Mouse (Mus musculus) cerebellum, adult 2 months (tissue): ENCODE results near the gene Arid2.

Source experiments
- CTCF ChIP-seq: fragments of 200-500 bp; IDR thresholded peaks from 2 replicates; pipeline ENCODE4 v1.5.1; 2011; ENCODE audit warnings: low read depth, mild to moderate bottlenecking, control low read depth, low read length, moderate library complexity, borderline replicate concordance; ENCODE audit not compliant: insufficient read depth
- POLR2A ChIP-seq: fragments of 200-500 bp; IDR thresholded peaks from 2 replicates; pipeline ENCODE4 v1.6.1; 2011; ENCODE audit warnings: low read length, control low read depth, borderline replicate concordance; ENCODE audit not compliant: insufficient read depth

DNA sequence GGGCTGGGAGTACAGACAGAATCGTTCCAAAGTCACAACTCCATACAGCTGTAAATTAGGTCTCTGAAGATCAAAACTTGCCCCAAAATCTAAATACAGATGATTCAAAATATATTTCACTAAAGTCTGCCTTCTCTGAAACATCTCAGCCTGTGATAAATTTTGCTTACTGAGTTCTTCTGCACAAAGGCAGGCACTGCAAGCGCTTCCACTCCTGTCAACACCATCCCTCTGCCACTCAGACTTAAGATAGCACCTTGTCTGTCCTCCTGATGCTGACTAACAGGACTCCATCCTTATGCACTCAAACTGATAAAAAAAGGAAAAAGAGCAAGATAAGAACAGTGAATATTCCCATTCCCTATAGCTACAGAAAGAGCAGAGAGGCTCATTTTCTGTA is 13.0 kb upstream of the Arid2 start:
- TF ChIP-seq POLR2A, result no peak
- no peak for TF ChIP-seq CTCF
